Mouse (Mus musculus) gastrocnemius, postnatal 14 days (tissue): ENCODE measurements around the gene Samhd1. TPM values are rescaled to one million over a fixed set of nuclear protein-coding genes. Genes with fewer than 3 reads are reported as not detected.

Source experiments
- DNase-seq: peaks from one replicate; pipeline ENCODE4 v3.0.0; 2021; ENCODE audit warnings: mixed read lengths
- intact Hi-C: fragments of 180-260 bp; cut with DNase I; formaldehyde crosslinking; loops from one replicate; pipeline ENCODE4 v1.15.1; 2025; ENCODE audit warnings: low total_unique reads
- total RNA-seq, 2 experiments: library from RNA; stranded (reverse); gene quantifications; 2 replicates each; pipeline ENCODE4 v1.2.3; 2021

Gene Samhd1
- total RNA-seq, 2 experiments from 2014 or later = 11.4 to 13.7 TPM

- no peak for DNase-seq
- intact Hi-C loops = no loop called here
These were observed 3.7 kb upstream of the Samhd1 start for GRCm38 (mm10) chr2:157138808-157139207.

- DNase-seq = no peak
- intact Hi-C loops = no loop called here
These were observed 3.1 kb upstream of the Samhd1 start for GRCm38 (mm10) chr2:157137959-157138731.

DNA sequence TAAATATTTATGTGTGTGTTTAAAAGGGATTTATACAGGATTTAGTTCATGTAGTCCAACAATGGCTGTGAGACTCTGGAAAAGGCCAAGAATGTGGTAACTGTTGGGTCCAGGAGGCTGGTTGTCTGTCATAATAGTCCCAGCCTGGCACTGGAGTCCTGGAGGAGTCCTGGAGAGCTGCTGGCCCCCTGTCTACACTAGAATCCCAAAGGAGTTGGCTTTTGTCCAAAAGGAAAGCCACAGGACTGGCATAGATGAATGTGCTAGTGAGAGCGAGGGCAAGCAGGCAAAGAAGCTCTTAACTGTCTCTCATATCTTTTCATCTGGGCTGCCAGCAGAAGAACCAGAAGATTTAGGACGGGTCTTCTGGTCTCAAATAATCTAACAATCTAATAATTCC lies 1.6 kb upstream of the Samhd1 start:
- intact Hi-C loops = no loop called here

GRCm38 (mm10) chr2:157136176-157136575 lies 1.1 kb upstream of the Samhd1 start:
- DNase-seq = no peak
- intact Hi-C loops = no loop called here

More for the DNA sequence above, 1.6 kb upstream of the Samhd1 start:
- no peak for DNase-seq

GRCm38 (mm10) chr2:157135529-157136120 lies 560 bp upstream of the Samhd1 start:
- DNase-seq = no peak
- intact Hi-C loops = no loop called here

DNA sequence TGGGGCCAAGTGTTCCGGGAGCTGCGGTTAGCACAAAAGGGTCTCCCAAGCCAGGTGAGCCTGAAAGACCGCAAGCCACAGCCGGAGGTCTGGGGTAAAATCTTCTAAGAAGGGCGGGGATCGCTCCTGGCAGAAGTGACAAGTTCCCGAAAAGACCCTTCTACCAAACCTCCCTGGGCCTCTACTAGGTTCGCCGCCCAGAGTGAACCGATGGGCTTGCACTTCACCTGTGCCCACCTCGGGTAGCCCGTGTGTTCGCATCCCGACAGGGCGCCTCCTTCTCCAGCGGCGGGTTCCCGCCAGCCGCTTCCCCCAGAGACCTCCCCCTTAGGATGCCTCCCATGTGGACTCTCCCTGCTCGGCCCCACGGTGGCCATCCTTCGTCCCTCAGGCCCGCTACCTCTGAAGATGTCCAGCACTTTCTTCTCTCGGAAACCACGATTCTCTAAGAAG lies 560 bp downstream of the Samhd1 start:
- intact Hi-C loops = no loop called here
- DNase-seq = peak; percentile 21

- intact Hi-C loops = no loop called here
- no peak for DNase-seq
These were observed 1.1 kb downstream of the Samhd1 start for GRCm38 (mm10) chr2:157133769-157134478.

DNA sequence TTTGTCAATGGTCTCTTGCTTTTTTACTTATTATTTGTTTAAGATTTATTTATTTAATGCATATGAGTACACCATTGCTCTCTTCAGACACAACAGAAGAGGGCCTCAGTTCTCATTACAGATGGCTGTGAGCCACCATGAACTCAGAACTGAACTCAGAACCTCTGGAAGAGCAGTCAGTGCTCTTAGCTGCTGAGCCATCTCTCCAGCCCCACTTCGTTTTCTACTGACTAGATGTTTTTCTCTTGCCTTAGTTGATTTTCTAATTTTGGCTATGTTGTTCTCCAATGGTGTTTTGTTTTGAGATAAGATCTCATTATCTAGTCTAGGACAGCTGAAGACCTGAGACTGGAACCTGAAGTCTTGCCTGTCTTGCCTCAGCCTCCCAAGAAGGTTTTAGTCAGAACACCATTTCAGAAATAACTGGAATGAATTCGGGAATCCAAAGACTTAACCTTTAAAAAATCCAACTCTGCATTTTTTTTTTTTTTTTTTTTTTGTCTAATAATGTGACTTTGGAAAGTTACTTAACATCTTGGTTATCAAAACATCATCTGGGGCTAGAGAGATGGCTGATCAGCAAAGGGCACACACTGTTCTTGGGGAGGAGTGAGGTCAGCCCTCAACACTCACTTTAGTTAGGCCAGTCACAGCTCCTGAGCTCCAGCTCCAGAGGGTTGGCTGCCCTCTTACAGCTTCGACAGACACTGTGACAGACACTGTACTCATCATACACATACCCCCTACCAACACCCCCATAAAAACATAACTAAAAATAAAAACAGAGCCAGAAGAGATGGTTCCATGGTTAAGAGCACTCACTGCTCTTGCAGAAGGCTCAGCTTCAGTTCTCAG lies 2.2 kb downstream of the Samhd1 start:
- intact Hi-C loops = no loop called here
- DNase-seq = no peak

- no peak for DNase-seq
- intact Hi-C loops = no loop called here
These were observed 3.0 kb downstream of the Samhd1 start for GRCm38 (mm10) chr2:157132086-157132485.

- no peak for DNase-seq
- intact Hi-C loops = no loop called here
These were observed 4.1 kb downstream of the Samhd1 start for GRCm38 (mm10) chr2:157130813-157131514.

DNA sequence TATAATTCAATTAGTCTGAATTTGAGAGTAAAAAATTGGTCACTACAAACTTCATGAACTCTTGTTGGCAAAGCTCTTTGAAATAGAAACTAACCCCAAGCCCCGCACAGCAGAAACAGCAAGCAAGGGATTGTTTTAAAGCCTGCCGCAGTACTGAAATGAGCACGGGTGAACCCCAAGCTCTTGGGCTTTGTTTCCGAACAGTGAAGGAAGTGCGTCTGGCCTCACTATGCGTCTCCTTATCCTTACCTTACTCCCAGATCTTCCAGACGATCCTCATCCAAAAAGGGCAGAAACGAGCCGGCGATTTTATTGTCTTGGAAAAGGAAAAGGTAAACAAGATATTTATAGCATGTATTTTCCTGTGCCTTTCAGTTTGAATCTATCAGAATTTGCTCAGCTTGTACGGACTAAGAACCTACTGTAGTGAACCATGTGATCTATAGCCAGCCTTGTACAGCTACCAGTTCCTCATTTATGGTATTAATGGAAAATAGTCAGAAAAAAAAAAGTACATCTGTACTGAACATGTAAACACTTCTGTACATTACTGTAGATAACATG lies 5.4 kb downstream of the Samhd1 start:
- intact Hi-C loops = no loop called here
- DNase-seq = no peak

GRCm38 (mm10) chr2:157129096-157129495 lies 6.0 kb downstream of the Samhd1 start:
- no peak for DNase-seq
- intact Hi-C loops = no loop called here

DNA sequence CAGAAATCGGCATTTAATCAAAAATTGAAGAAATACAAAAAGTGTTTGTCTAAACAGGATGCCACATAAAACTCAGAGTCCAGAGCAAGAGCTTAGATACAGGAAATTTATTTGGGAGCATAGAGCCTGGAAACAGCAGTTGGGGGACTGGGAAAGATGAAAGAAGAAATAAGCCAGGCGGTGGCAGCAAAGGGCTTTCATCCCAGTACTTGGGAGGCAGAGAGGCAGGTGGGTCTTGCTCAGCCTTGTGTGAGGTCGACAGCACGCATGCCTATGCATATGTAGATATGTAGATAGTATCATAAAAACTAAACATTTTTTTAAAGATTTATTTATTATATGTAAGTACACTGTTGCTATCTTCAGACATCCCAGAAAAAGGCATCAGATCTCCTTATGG lies 7.0 kb downstream of the Samhd1 start:
- DNase-seq = no peak
- intact Hi-C loops = no loop called here

DNA sequence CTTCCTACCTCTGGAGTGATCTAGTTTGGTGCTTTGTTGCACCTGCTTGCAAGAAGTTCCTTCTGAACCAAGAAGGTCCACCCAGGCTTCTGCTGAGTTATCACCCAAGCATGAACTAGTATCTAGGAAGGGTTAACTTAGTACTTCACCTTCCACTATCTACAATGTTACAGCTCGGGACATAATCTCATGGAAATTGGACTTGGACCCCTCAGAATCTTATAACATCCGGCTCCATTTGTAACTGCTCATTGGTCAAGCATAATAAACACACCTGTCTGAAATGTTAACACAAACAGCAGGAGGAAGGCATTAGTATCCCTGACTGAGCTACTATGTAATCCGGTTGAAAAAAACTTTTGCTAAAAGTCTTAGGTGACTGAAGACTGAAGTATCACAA lies 7.7 kb downstream of the Samhd1 start:
- intact Hi-C loops = no loop called here
- no peak for DNase-seq

DNA sequence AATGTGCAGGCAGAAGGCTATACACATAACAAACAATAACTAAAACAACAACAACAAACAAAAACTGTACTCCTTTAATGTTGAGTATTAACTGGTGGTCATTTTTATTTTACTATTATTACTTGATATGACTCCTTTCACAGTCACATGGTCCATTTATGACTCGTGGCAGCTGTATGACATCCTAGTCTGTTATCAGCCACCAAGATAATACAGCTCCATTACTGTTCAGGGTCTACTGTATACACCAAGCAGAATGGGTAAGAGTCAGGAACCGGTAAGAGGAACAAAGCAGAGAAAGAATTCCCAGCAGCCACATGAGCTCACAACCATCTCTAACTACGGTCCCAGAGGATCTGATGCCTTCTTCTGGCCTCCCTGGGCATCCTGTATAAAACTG lies 9.8 kb downstream of the Samhd1 start:
- intact Hi-C loops = no loop called here
- DNase-seq = no peak

DNA sequence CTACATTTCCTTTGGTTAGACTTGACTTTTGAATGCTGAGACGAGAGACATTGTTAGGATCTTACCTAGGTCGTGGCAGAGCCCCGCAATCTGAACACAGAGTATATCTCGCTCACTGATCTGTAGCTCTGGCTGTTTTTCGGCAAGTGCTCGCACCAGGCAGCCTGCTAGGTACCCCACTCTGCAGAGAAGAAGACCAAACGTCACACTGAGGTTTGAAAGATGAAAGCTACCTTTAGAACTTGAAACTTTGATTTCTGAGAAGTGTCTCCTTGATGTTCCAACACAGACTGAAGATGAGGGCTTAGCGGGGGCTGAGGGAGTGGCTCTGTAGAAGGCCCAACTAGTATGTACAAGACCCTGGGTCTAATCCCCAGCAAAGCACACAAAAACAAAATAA lies 13.3 kb downstream of the Samhd1 start:
- intact Hi-C loops = no loop called here

DNA sequence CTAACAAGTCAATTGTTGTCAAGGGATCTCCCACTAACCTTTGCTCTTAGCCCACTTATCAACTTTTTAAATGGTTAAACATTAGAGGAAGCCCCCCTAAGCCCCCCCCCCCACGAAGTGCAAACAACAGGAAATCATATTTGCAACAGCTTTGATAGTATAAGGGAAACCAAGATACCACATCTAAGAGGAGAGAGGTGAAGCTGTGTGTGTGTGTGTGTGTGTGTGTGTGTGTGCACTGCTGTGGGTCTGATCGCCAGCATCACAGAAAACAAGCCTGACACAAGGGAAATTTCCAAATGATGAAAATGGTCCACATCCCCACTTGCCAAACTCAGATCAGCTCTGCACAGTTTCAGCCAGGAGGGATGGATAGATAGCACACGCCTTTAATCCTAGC lies 16.0 kb downstream of the Samhd1 start:
- no peak for DNase-seq
- intact Hi-C loops = no loop called here

More for the DNA sequence above, 13.3 kb downstream of the Samhd1 start:
- DNase-seq = no peak

DNA sequence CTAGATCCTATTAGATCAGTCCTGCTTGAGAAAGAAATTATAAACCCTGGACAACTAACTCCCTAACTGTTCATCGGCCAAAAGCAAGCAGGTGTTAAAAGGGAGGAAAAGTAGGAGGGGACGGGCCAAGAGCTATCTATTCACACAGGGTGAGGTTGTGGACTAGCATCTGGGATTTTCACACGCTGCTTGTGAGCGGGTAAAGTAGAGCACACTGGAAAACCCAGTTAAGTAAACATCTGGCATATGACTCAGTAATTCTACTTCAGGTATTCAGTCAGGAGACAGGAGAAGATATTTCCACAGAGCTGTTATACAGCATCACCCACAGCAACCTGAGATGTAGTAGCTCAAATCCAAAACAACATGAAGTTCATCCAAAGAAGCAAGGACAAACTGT lies 16.5 kb downstream of the Samhd1 start:
- intact Hi-C loops = no loop called here
- DNase-seq = no peak

DNA sequence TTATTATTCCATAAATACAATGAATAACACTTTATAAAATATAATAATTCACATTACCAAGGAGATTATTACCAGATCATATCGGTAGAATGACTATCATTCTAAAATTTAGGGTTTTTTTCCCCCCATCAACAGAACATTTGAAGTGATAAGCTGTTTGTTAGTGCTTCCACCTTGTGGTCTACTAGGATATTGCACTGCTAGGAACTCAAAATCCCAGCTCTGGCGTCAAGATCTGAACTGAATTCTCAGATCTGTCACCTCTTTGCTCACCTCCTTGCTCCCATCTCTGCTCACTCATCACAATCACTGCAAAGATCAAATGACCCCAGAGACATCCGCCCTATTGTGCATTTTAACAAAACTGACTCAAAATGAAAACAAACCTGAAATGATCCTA lies 18.1 kb downstream of the Samhd1 start:
- no peak for DNase-seq
- intact Hi-C loops = no loop called here
